Mouse (Mus musculus): ENCODE measurements around the gene Dock1.

DNA sequence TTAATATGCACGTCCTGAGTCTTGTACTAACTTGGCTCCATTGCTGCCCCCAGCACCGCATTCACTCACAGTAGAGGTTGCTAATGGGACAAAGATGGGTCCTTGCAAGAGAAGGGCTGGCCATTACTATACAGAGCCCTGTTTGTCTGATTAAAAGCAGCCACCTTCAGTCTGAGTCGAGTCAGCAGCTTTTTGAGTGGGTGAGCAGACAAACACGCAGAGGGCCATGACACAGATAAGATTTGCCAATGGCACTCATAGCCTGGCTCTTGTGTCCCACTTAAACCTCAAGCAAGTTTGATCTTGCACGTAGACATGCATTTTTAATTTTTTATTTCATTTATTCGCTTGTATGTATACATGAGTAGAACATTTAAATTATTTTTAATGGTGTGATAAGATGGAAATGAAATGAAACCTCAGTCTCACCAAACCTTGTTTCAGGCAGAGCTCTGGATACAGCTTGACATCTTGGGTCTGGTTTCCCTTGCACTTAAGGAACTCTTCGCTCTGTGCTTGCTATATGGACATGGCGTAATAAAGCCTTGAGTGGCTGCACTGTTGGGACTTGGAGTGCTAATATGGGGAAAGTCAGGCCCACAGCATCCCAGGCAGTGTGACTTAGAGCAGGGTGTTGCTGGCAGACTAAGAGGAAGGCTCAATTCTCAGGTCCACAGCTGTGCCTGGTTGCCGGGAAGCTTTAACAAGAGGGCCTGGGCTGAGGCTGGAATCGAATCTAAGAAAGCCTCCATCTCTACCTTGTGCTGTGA lies 455.0 kb downstream of the Dock1 start:
- TF ChIP-seq MAFK (IDR thresholded peaks at IDR 0.05; ENCODE audit: insufficient read depth, low read depth, low read length) (no peak), ZC3H11A (IDR thresholded peaks at IDR 0.05; ENCODE audit: borderline replicate concordance, low read depth, low read length) (no peak), ZNF384 (IDR thresholded peaks at IDR 0.05; ENCODE audit: low read depth, low read length) (no peak), CHD2 (IDR thresholded peaks at IDR 0.05; ENCODE audit: low read depth, low read length) (no peak)

All from ES-E14 (cell line).